Mouse (Mus musculus) intestine, embryonic 16.5 days (tissue): ENCODE data around the gene 1700001K19Rik. TPM values are rescaled to one million over a fixed set of nuclear protein-coding genes. Genes with fewer than 3 reads are reported as not detected.

Source experiments
- ATAC-seq: fragments of 200-750 bp; cut with Nextera tagmentation; 2 replicates; pipeline ENCODE4 v1.8.0; 2017; ENCODE audit warnings: moderate TSS enrichment, moderate library complexity
- H3K27ac ChIP-seq: fragments of 300-500 bp; sonication (generic); 2 replicates; pipeline ENCODE4 v1.5.1; 2014; ENCODE audit warnings: mild to moderate bottlenecking, low read length
- H3K27me3 ChIP-seq: fragments of 300-500 bp; sonication (generic); replicated peaks from 2 replicates; pipeline ENCODE4 v1.6.1; 2014; ENCODE audit warnings: low read length, control low read depth, mixed read lengths; ENCODE audit not compliant: control insufficient read depth, insufficient read depth
- H3K36me3 ChIP-seq: fragments of 300-500 bp; sonication (generic); 2 replicates; pipeline ENCODE4 v1.6.1; 2014; ENCODE audit warnings: low read length, control low read depth; ENCODE audit not compliant: control insufficient read depth, insufficient read depth
- H3K4me1 ChIP-seq: fragments of 300-500 bp; sonication (generic); 2 replicates; pipeline ENCODE4 v1.6.1; 2014; ENCODE audit warnings: low read length, control low read depth, mixed read lengths; ENCODE audit not compliant: control insufficient read depth, insufficient read depth
- H3K4me2 ChIP-seq: fragments of 300-500 bp; sonication (generic); 2 replicates; pipeline ENCODE4 v1.6.1; 2014; ENCODE audit warnings: low read depth, low read length, control low read depth
- H3K4me3 ChIP-seq: fragments of 300-500 bp; sonication (generic); 2 replicates; pipeline ENCODE4 v1.5.1; 2014; ENCODE audit warnings: mild to moderate bottlenecking, low read length
- H3K9ac ChIP-seq: fragments of 300-500 bp; sonication (generic); 2 replicates; pipeline ENCODE4 v1.6.1; 2014; ENCODE audit warnings: low read depth, low read length
- H3K9me3 ChIP-seq: fragments of 300-500 bp; sonication (generic); 2 replicates; pipeline ENCODE4 v1.6.1; 2016; ENCODE audit warnings: low read length, control low read depth; ENCODE audit not compliant: control insufficient read depth
- WGBS: fragments of 180-500 bp; shearing (Covaris S2); extraction: QIAGEN DNeasy Blood & Tissue Kit; methylation state at CpG from one replicate; pipeline ENCODE4 v1.1.7; 2014; 5-methylcytosine and 5-hydroxymethylcytosine counted together
- polyA plus RNA-seq: library from polyadenylated mRNA; unstranded; fragments of >200 nt; fragmentation: Nextera tagmentation; extraction: Ambion mirVana; gene quantifications from 2 replicates; pipeline ENCODE4 v1.2.1, GENCODE M21; 2015

1700001K19Rik gene
- not detected in 2 replicates for polyA plus RNA-seq

GRCm38 (mm10) chr12:110682561-110683299, at the start of gene 1700001K19Rik:
Gene 1700001K19Rik, minus strand, starts transcription at chr12:110682619.
- WGBS: 73% methylated on average over 9 of the region's 9 CpGs
- H3K36me3 ChIP-seq: no peaks in the 10 kb centered on the region
- no peak for ATAC-seq
- H3K27ac ChIP-seq: no peak within 1 kb of the TSS
- no peak within 1 kb of the TSS for H3K9ac ChIP-seq
- H3K4me2 ChIP-seq: no peak within 1 kb of the TSS
- H3K4me1 ChIP-seq: peaks cover 9% of the 10 kb centered on the region
- H3K4me3 ChIP-seq: no peak within 1 kb of the TSS
- no peaks in the 10 kb centered on the region for H3K27me3 ChIP-seq
- no peaks in the 10 kb centered on the region for H3K9me3 ChIP-seq

- no peak overlapping the region for H3K27ac ChIP-seq
- no peaks in the 10 kb centered on the region for H3K27me3 ChIP-seq
- H3K36me3 ChIP-seq: no peaks in the 10 kb centered on the region
- H3K4me1 ChIP-seq: no peaks in the 10 kb centered on the region
- no peak overlapping the region for H3K4me2 ChIP-seq
- H3K4me3 ChIP-seq: no peak overlapping the region
- H3K9ac ChIP-seq: no peak overlapping the region
- no peak for ATAC-seq
- WGBS: 54% methylated on average over 1 of the region's 1 CpGs
- no peaks in the 10 kb centered on the region for H3K9me3 ChIP-seq
These were observed 44.0 kb upstream of the 1700001K19Rik start for GRCm38 (mm10) chr12:110726428-110726827.

GRCm38 (mm10) chr12:110725489-110725888, 43.1 kb upstream of the 1700001K19Rik start:
- Histone ChIP-seq H3K36me3 (no peaks in the 10 kb centered on the region), H3K4me2 (no peak overlapping the region), H3K9ac (no peak overlapping the region), H3K4me3 (no peak overlapping the region), H3K4me1 (no peaks in the 10 kb centered on the region), H3K27me3 (no peaks in the 10 kb centered on the region), H3K27ac (no peak overlapping the region), H3K9me3 (no peaks in the 10 kb centered on the region)
- 68% methylated on average over 5 of the region's 5 CpGs for WGBS
- ATAC-seq: no peak

GRCm38 (mm10) chr12:110725051-110725450, 42.6 kb upstream of the 1700001K19Rik start:
- H3K27me3 ChIP-seq: no peaks in the 10 kb centered on the region
- no peaks in the 10 kb centered on the region for H3K9me3 ChIP-seq
- no peaks in the 10 kb centered on the region for H3K36me3 ChIP-seq
- no peaks in the 10 kb centered on the region for H3K4me1 ChIP-seq
- H3K9ac ChIP-seq: no peak overlapping the region
- WGBS: 88% methylated on average over 5 of the region's 5 CpGs
- no peak overlapping the region for H3K27ac ChIP-seq
- no peak overlapping the region for H3K4me2 ChIP-seq
- no peak for ATAC-seq
- H3K4me3 ChIP-seq: no peak overlapping the region

GRCm38 (mm10) chr12:110716004-110716403, 33.6 kb upstream of the 1700001K19Rik start:
- no peak overlapping the region for H3K4me2 ChIP-seq
- no peak overlapping the region for H3K27ac ChIP-seq
- peaks cover 3% of the 10 kb centered on the region; the same call in 1 of the 2 replicates for H3K9me3 ChIP-seq
- peak; percentile 53; the same call in 1 of the 2 replicates for ATAC-seq
- WGBS: 16% methylated on average over 5 of the region's 5 CpGs
- H3K9ac ChIP-seq: peak overlapping the region; percentile 6; the same call in 1 of the 2 replicates
- H3K27me3 ChIP-seq: no peaks in the 10 kb centered on the region; the same call in 1 of the 2 replicates
- no peak overlapping the region for H3K4me3 ChIP-seq
- H3K4me1 ChIP-seq: no peaks in the 10 kb centered on the region
- H3K36me3 ChIP-seq: no peaks in the 10 kb centered on the region

- no peaks in the 10 kb centered on the region; the same call in 1 of the 2 replicates for H3K27me3 ChIP-seq
- no peak for ATAC-seq
- no peaks in the 10 kb centered on the region for H3K4me1 ChIP-seq
- H3K27ac ChIP-seq: no peak overlapping the region
- H3K9me3 ChIP-seq: peaks cover 3% of the 10 kb centered on the region; the same call in 1 of the 2 replicates
- no peak overlapping the region for H3K4me3 ChIP-seq
- no peaks in the 10 kb centered on the region for H3K36me3 ChIP-seq
- WGBS: 85% methylated on average over 6 of the region's 6 CpGs
- H3K4me2 ChIP-seq: no peak overlapping the region
- H3K9ac ChIP-seq: no peak overlapping the region
These were observed 31.8 kb upstream of the 1700001K19Rik start for GRCm38 (mm10) chr12:110714215-110714614.

GRCm38 (mm10) chr12:110713784-110714183, 31.4 kb upstream of the 1700001K19Rik start:
- ATAC-seq: no peak
- Histone ChIP-seq H3K4me2 (no peak overlapping the region), H3K9ac (no peak overlapping the region), H3K27me3 (no peaks in the 10 kb centered on the region; the same call in 1 of the 2 replicates), H3K4me3 (no peak overlapping the region), H3K4me1 (no peaks in the 10 kb centered on the region), H3K27ac (no peak overlapping the region), H3K9me3 (peaks cover 3% of the 10 kb centered on the region; the same call in 1 of the 2 replicates), H3K36me3 (no peaks in the 10 kb centered on the region)
- 91% methylated on average over 6 of the region's 6 CpGs for WGBS

- Histone ChIP-seq H3K36me3 (no peaks in the 10 kb centered on the region), H3K27ac (no peak overlapping the region), H3K4me2 (no peak overlapping the region), H3K4me3 (no peak overlapping the region), H3K9ac (no peak overlapping the region), H3K9me3 (peaks cover 3% of the 10 kb centered on the region; the same call in 1 of the 2 replicates), H3K4me1 (0 out of 2 replicates have a peak, but pooled peaks cover 2% of the 10 kb centered on the region), H3K27me3 (no peaks in the 10 kb centered on the region)
- 57% methylated on average over 5 of the region's 5 CpGs for WGBS
- ATAC-seq: no peak
These were observed 28.9 kb upstream of the 1700001K19Rik start for GRCm38 (mm10) chr12:110711270-110711669.

- Histone ChIP-seq H3K4me3 (no peak overlapping the region), H3K9me3 (no peaks in the 10 kb centered on the region), H3K4me1 (0 out of 2 replicates have a peak, but pooled peaks cover 2% of the 10 kb centered on the region), H3K27ac (peak overlapping the region; percentile 52; the same call in 1 of the 2 replicates), H3K9ac (no peak overlapping the region), H3K36me3 (no peaks in the 10 kb centered on the region), H3K27me3 (no peaks in the 10 kb centered on the region), H3K4me2 (no peak overlapping the region)
- 90% methylated on average over 7 of the region's 7 CpGs for WGBS
- no peak for ATAC-seq
These were observed 25.0 kb upstream of the 1700001K19Rik start for GRCm38 (mm10) chr12:110707451-110707850.
